Mouse (Mus musculus) ovary, postnatal 10 days (tissue): ENCODE measurements around the gene Armcx6.
A peak's percentile ranks its signal among the peaks of the same experiment; 100 is the strongest.
"Not testable (repeated sequence)": the region's sequence is repeated elsewhere in the genome, so short reads cannot be mapped to it uniquely, and the experiment has no call there.

Source experiments
- DNase-seq: peaks from one replicate; pipeline ENCODE4 v3.0.0; 2022; ENCODE audit warnings: low spot score

The Armcx6 gene

DNA sequence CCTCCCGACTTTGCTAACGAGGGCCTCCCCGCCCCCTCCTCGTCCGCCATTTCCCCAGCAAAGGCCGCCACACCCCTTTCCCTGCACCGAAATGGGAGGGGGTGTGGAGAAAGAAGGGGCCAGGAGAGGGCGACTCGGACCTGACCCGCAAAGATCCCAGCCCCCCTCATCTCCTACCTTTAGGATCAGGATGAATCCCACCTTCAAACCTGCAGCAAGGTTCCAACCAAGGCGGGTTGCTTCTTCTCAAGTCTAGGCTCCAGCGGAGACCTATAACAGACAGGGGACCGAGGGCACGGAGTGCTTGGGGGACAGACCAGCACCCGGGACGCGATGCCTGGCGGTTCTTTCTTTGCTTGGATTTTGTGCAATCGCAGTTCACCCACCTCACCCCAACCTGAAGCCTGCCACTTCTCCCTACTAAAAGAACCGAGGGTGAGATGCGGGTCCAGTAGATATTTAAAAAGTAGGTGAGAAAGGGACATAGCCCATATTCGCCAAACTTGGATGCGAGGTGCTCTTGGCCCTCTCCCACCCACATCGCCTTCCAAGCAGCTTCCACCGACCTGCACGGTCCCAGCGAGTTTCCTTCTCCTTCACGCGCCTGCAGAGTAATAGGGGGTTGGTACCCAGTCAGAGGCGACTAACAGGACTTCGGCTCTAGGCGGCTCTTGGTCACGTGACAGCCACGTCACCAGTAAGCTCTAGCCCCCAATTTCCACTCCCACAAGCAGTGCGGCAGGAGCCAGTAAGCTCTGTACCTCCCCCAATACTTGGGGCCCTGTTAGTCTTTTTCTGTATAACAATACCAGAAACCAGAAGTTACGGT is at the start of gene Armcx6:
Gene Armcx6 (minus strand): TSS at position 654 of the 829 bp plus-strand sequence.
- peak; percentile 25 for DNase-seq

GRCm38 (mm10) chrX:134787728-134788127 is 36.5 kb upstream of the Armcx6 start:
- no peak for DNase-seq

DNA sequence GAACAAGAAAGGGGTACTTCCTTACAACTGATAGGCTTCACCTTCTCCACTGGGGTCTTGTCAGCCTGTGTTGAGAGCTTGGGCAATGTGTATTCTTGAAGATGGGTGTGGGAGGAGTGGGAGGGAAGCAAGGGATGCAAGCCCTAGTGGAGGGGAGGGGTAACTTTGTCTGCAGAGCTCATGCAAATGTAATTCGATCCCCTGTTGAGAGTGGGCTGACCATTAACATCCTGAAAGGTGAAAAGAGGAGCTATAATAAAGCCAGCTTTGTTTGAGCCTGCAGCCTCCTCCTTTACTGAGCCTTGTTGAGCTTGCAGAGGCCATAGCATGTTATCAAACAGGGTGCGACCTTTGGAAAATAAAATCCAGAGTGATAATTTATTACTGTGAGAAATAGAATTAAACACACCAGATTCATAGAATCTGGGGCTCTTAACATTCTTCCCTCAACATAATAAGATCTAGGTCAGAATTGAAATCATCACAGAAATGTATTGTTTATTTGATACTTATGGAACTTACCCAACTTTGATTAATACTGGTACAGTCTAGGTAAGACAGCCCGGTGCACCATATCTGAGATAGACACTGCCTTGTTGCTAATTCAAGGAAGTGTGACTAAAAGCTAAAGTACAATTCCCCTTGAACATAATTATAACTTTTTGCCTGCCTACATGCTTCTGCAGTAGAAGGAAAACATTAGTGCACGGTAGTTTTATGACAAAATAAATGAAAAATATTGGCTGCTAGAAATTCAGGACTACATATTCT is 12.4 kb upstream of the Armcx6 start:
- not testable (repeated sequence) for DNase-seq

DNA sequence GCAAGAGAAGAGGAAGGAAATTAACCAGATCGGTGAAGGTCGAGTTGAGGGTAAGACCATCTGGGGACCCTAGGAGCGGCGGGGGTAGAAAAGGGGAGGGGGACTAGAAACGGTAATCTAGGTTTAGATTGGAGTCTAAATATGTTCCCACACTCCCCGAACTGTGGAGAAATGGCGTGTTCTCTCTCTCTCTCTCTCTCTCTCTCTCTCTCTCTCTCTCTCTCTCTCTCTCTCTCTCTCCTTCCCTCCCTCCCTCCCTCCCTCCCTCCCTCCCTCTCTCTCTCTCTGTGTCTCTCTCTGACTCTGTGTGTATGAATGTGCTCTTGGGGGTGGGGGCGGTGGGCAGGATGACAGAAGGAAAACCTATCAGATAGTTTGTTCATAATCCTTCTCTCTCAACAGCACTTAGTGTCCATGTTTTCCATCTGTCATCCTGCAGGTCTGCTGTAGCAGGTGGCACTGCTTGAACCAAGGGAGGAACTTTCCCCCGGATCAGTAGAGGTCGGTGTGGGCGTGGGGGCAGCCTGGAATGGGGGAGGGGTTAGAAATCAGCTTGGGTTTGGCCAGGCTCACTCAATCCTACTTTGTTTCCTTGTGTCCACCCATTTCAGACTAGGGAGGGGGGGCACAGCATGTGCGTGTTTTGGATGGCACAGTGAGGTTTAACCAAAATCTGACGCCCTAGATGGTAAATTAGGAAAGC is 6.2 kb upstream of the Armcx6 start:
- DNase-seq = no peak

- DNase-seq = peak; percentile 15
These were observed 5.4 kb upstream of the Armcx6 start, which contains the start of gene Armcx3 for GRCm38 (mm10) chrX:134756434-134757292. Gene Armcx3, plus strand, starts transcription at chrX:134756595.

DNA sequence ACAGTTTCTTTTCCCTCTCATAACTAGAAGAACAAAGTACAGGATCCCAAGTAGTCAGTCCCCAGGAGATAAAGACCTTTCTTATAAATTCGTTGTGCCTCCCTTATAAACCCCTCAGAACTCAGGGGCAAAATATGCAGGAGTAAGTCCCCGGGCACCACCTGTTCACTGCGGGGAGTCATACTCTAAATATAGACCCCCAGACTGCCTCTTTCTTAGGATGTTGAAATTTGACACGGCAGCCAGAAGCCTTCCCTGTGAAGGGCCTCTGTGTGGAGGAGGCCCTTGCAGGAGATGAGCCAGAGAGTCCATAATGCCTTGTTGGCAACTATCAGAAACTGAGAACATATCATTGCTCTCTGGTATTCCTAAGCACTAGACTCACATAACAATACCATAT is 1.4 kb upstream of the Armcx6 start:
- no peak for DNase-seq

- DNase-seq = no peak
These were observed 693 bp upstream of the Armcx6 start for GRCm38 (mm10) chrX:134751910-134752309.

- DNase-seq = no peak
These were observed 4.8 kb downstream of the Armcx6 start for GRCm38 (mm10) chrX:134746459-134746858.

GRCm38 (mm10) chrX:134741862-134742261 is 9.4 kb downstream of the Armcx6 start:
- no peak for DNase-seq

- no peak for DNase-seq
These were observed 12.1 kb downstream of the Armcx6 start for GRCm38 (mm10) chrX:134739160-134739559.

DNA sequence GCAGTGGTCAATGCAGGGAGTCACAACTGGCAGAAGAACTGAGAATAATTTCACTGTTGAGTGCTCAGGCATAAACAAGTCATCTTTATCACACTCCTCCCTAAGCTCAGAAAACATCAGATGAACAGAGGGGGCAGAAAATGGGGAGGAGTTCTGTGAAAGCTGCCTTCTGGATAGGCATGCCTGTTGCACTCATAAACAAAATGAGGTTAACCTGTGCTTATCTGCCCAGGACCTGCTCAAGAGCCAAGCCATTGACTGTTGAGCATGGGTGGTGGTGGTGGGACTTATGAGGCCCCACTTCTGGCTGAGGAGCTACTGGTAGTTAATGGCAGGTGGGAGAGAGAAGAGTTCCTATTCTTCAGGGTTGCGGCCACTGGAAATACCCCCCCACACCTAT is 13.4 kb downstream of the Armcx6 start:
- no peak for DNase-seq

DNA sequence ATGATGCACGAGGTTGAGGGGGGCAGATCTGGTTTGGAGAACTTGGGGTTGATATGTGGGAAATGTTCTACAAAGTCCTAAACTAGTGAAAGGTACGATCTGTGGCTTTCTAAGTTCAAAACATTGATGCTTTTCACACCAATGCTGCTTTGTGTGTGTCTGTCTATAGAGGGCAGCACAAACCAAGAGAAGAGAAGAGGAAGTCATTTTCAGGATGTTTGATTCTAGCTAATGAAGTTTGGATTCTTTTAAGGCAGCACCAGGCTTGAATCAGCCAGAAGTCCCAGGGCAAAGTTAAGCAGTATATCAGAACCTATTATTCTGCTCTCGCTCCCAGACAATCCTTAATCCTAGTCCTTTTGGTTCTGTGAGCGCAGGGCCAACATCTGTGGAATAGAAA is 21.4 kb downstream of the Armcx6 start:
- DNase-seq = no peak

DNA sequence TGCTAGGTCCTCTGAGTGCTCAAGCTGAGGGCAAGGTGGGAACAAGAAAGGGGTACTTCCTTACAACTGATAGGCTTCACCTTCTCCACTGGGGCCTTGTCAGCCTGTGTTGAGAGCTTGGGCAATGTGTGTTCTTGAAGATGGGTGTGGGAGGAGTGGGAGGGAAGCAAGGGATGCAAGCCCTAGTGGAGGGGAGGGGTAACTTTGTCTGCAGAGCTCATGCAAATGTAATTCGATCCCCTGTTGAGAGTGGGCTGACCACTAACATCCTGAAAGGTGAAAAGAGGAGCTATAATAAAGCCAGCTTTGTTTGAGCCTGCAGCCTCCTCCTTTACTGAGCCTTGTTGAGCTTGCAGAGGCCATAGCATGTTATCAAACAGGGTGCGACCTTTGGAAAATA is 27.5 kb downstream of the Armcx6 start:
- not testable (repeated sequence) for DNase-seq

GRCm38 (mm10) chrX:134718524-134718923 is 32.7 kb downstream of the Armcx6 start:
- DNase-seq = peak; percentile 19

DNA sequence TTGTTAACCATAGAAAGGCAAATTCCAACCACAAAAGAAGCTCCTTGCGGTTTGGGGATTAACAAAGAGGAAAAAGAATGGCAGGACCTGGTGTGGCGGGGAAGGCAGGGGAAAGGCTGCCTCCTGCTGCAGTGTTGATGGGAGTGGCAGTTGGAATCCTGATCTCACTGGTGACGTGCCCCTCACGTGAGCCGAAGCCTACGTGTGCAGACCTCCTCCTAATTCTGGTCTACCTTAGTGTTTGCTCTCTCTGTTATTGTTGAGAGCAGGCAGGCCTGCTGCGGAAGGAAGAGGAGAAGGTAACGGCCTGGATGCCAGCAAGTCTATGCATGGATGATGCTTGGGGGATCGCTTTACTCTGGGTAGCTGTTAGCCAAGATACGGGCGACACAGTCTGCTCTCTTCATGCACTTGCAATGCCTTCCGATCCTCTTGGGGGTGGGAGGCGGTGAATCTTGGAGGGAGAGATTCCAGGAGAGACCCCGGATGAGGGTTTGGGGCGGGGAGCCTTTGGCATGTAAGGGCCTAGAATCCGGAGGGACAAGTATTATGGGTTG is 33.4 kb downstream of the Armcx6 start, which contains the start of gene Armcx1:
Gene Armcx1 (plus strand): TSS at position 212 of the 557 bp plus-strand sequence.
- peak; percentile 26 for DNase-seq

DNA sequence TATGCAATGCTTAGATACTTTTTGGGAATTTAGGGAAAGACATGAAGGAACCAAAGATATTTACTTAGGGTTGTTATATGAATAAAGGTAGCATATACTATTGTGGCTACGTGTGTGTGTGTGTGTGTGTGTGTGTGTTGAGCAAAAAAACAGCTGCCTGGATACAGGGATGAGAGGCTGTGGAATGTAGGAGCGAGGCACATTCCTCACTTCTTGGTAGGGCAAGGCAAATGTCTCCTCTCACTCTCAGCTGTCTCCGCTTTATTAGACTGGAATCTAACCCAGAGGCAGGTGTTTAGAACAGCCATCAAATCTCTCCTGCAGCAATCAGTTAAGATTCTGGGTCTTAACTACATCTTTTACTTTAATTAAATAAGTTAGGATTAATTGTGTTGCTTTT is 34.4 kb downstream of the Armcx6 start:
- no peak for DNase-seq
